Mouse (Mus musculus) spleen, postnatal 36 days (tissue): ENCODE measurements at regions not wholly inside any gene's neighbourhood (a gene's known extent, or its start where the extent isn't known, plus 50 kb on each side); places are given as distances from the start of the nearest gene placed in this dataset.
"Not testable (repeated sequence)": the region's sequence is repeated elsewhere in the genome, so short reads cannot be mapped to it uniquely, and the experiment has no call there.

ENCODE experiments used
- DNase-seq, 2 experiments: peaks; one replicate each; pipeline ENCODE4 v3.0.0; 2022; ENCODE audit warnings: low spot score in 2 of 2, mixed read lengths in 1 of 2

DNA sequence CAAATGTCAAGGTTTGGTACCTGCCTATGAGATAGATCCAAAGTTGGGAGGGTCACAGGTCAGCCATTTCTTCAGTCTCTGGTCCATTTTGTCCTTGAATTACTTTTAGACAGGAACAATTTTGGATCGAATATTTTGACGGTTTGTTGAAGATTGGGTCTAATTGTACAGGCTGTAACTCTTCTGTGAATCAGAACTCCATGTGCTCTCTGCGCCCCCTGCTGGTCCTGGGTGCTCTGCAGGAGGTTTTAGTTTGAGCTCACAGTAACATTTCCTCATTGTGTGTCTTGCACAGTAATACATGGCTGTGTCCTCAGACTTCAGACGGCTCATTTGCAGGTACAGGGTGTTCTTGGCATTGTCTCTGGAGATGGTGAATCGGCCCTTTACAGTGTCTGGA, 158.1 kb downstream of the Adam6a start:
- DNase-seq, result not testable (repeated sequence)

GRCm38 (mm10) chr12:113716406-113716805, 172.7 kb downstream of the Adam6a start:
- peak in 1 of 2 experiments; percentile 2 for DNase-seq

- no peak for DNase-seq
Measured at GRCm38 (mm10) chr12:113735847-113736246, 192.1 kb downstream of the Adam6a start.

DNA sequence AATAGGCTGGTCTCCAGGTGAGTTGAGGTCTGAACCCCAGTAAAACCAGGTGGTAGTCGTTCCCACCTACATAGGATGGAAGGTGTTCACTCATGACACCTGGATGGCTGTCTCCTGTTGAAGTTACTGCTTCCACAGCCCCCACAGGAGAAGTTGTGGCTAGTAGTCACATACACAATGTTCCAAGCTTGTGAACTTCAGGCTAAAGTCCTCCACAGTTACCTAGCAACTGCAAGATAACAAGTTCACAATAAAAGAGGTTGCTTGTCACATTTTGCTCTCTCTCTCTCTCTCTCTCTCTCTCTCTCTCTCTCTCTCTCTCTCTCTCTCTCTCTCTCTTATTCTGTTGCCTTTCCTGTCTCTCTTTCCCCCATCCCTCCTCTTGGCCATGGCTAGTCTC, 202.6 kb downstream of the Adam6a start:
- no peak for DNase-seq

DNA sequence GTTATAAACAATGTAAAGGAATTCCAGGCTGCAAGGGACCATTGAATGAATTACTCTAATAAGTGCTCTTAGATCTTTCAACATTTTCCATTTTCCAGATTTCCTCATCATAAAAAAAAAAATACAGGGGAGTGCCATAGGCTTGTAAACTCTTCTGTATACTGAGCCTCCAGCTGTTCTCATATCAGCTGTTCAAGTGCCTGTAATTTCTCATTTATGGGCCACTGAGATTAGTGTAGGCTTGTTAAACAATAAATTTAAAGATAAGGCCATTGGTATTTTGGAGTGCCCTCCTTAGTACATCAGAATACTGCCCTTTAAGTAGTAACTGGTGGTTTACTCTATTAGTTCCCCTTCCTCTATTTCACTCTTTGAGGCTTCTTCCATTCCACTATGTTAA, 204.3 kb downstream of the Adam6a start:
- DNase-seq, result no peak

DNA sequence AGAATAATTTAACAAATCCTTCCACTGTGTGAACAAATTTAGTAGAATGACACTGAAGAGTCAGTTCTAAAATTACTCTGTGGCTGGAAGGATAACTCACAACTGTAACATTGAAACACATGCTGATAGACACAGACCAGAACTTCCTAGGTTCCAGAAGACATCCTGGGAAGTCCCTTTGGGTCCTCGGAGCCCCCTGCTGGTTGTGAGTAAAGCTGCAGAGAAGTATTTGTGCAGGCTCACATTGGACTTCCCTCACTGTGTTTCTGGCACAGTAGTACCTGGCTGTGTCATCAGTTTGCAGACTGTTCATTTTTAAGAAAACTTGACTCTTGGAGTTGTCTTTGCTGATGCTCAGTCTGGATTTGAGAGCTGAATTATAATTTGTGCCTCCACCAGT, 225.9 kb downstream of the Adam6a start:
- DNase-seq, result no peak

DNA sequence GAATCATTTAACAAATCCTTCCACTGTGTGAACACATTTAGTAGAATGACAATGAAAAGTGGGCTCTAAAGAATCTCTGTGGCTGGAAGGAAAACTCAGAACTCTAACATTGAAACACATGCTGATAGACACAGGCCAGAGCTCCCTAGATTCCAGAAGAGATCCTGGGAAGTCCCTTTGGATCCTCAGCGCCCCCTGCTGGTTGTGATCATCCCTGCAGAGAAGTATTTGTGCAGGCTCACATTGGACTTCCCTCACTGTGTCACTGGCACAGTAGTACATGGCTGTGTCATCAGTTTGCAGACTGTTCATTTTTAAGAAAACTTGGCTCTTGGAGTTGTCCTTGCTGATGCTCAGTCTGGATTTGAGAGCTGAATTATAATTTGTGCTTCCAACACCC, 252.2 kb downstream of the Adam6a start:
- DNase-seq, result not testable (repeated sequence)

DNA sequence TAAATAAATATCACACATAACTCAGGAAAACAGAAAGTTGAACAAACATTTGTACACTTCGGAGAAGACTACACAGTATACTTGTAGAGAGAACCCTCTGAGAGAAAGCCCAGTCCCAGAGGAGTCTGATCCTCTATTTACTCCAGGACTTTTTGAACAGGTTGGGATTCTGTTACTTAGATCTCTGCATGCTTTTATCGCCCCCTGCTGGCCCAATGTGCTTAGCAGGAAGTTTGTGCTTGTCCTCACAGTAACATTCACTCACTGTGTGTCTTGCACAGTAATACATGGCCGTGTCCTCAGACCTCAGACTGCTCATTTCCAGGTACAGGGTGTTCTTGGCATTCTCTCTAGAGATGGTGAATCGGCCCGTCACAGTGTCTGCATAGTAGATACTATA, 282.7 kb downstream of the Adam6a start:
- DNase-seq, result no peak

DNA sequence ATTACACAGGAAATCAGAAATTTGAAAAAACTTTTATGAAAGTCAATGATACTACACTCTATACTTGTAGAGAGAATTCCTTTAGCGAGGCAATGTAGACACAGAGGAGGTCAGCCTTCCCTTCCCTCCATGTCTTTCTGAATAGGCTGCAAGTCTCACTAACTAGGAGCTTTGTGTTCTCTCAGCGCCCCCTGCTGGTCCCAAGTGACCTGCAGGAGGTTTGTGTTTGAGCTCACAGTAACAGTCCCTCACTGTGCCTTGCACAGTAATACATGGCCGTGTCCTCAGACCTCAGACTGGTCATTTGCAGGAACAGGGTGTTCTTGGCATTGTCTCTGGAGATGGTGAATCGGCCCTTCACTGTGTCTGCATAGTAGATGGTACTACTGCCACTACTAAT, 315.2 kb downstream of the Adam6a start:
- DNase-seq, result peak; percentile 2

DNA sequence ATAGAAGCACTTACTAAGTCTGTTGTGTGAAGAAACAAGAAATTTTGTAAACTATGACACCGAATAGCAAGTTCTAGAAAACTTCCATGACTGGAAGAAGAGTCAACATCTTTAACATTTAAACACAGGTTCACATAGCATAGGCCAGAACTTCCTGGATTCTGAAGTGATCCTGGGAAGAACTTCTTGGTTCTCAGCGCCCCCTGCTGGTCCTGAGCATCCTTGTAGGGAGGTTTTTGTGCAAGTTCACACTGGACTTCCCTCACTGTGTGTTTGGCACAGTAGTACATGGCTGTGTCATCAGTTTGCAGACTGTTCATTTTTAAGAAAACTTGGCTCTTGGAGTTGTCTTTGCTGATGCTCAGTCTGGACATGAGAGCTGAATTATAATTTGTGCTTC, 335.1 kb downstream of the Adam6a start:
- DNase-seq, result no peak

DNA sequence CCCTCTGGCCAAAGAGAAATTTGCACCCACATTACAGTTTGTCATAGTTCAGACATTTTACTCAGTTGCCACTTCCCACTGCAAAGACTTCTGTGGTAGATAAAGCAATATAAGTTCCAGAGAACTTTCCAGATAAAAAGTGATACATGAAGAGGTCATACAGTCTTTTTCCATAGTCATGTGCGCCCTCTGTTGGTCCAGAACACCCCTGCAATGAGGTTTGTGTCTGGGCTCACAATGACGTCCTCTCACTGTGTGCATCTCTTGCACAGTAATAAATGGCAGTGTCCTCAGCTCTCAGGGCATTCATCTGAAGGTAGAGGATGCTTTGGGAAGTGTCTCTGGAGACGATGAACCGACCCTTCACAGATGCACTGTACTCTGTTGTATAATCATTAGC, 352.4 kb downstream of the Adam6a start:
- no peak for DNase-seq

DNA sequence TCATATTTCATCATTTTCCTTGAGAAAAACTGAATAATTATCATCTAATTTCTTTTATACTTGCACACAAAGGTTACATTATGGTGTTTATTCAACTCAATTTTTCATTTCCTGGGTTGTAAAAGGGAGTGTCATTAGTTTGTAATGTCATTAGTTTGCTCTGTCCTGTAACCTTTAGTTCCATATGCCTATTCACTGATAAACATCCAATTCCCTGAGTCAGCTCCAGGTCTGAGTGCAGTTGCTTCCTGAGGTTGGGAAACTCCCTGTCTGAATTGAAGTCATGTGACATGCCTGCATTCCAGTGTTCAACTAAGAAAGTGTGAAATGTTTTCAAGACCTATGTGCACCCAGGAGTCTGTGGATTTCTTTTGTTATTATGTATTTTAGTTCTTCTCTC, 362.8 kb downstream of the Adam6a start:
- DNase-seq, result no peak

DNA sequence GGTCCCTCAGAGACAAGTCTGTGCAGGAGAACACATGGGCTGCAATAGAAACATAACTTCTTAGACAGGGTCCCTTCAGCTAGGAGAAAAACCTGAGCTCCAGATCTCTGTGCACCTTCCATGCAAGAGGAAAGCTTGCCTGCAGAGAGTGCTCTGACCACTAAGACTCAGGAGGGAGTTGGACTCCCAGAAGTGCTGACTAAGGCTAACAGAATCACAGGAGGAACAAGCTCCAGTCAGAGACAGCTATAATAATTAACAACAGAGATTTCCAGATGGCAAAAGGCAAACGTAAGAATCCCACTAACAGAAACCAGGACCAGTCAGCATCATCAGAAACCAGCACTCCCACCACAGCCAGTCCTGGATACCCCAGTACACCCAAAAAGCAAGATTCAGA, 364.0 kb downstream of the Adam6a start:
- DNase-seq, result no peak

DNA sequence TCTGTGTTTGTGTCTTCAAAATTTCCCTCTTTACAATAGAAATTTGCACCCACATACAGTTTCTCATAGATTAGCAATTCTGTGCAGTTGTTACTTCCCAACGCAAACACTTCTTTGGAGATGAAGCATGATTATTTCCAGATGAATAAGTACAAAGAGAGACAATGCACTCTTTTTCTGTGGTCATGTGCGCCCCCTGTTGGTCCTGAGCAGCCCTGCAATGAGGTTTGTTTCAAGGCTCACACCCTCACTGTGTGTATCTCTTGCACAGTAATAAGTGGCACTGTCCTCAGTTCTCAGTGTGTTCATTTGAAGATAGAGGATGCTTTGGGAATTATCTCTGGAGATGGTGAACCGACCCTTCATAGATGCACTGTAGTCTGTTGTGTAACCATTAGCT, 368.1 kb downstream of the Adam6a start:
- DNase-seq, result no peak

- DNase-seq, result no peak
Measured at GRCm38 (mm10) chr12:113940721-113941120, 397.0 kb downstream of the Adam6a start.

DNA sequence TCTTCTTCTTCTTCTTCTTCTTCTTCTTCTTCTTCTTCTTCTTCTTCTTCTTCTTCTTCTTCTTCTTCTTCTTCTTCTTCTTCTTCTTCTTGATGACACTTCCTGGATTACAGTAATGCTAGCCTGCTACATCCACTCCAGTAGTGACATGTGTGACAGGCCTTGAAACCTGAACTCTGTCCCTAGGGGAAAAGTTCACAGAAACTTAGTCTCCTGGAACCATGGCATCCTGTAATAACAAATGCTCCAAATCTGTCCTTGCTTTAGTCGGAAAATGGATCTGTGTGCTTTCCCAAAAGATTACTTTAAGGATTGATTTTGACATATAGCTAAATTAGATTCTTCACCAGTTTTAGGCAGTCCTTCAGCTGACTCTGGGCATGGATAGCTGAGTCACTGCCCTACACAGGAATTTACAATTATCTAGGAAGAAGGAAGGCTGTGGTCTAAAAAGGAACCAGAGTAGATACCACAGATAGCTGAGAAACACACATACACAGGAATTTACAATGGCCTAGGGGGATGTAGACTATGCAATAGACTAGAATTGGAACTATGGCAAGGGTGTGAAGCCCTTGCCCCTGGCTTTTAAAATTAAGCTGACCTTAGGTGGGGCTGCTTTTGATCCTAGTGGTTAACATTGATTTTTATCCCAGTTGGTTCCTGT, 400.1 kb downstream of the Adam6a start:
- not testable (repeated sequence) for DNase-seq

DNA sequence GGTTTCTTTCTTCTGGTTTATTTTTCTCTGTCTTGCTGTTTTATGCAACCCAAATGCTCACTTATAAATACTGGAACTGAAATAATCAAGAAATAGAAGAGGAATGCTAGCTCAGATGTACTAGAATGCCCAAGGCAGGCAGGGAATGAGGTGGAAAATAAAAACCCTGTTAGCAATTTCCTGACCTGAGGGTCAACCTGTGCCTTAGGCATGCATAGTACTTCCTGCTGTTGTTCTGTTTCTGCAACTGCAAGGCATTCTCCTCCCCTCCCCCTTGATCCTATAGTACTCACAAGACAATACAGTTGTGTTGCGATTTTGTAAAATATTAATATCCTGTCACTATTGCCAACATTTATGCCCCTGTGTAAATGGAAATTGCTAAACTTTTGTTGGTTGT, 402.1 kb downstream of the Adam6a start:
- not testable (repeated sequence) for DNase-seq

DNA sequence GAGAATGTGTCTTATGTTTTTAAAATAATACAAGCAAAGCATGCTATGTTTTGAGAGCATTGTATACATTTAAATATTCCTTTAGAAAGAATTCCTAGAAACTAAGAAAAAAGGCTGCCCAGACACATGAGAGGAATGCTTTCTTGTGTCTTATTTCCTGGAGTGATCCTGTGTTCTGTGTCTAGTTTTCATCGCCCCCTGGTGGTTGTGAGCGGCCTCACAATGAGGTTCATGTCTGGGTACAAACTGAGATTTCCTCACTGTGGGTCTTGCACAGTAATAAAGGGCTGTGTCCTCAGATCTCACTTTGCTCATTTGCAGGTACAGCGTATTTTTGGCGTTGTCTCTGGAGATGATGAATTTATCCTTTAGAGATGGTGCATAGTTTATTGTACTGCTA, 404.3 kb downstream of the Adam6a start:
- not testable (repeated sequence) for DNase-seq

- DNase-seq, result no peak
Measured at GRCm38 (mm10) chr12:113974271-113974670, 430.6 kb downstream of the Adam6a start.

GRCm38 (mm10) chr12:113981613-113982012, 437.9 kb downstream of the Adam6a start:
- DNase-seq, result peak; percentile 64 to 67

DNA sequence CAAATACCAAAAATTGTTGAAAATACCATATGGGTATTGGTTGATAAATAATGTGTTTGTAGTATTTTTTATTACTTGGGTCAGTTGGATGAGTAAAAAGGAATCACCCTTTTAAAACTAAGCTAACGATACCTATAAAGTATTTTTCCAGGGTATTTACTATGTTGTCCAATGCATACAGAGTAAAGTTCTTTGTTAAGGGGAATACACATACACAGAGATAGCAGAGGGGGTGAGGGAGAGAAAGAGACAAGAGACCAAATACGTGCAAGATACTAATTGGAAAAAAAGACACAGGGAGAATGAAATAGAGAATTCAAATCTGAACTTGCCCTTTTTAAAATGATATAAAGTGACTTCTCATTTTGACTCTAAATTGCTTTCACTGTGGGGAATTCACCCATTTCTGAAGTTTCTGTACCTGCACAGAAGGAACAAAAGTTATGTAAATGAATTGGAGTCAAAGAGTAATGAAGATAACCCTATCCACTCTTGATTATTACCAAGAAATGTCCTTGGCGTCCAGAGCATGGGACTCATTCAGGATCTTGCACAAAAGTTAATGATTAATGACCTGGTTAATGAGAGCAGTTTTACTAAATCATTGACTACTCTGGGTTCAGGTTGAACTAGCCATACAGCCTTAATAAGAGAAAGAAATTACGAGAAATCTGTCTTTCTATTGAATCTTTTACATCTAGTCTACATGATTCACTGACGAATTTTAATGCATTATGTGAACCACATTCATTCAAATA, 443.7 kb downstream of the Adam6a start:
- DNase-seq, result no peak

- no peak for DNase-seq
Measured at GRCm38 (mm10) chr12:113992425-113992824, 448.7 kb downstream of the Adam6a start.

- DNase-seq, result peak; percentile 58 to 65
Measured at GRCm38 (mm10) chr12:113994284-113994683, 450.6 kb downstream of the Adam6a start.
